Mouse (Mus musculus): ENCODE data around the gene Tbc1d14.

Tbc1d14 gene

DNA sequence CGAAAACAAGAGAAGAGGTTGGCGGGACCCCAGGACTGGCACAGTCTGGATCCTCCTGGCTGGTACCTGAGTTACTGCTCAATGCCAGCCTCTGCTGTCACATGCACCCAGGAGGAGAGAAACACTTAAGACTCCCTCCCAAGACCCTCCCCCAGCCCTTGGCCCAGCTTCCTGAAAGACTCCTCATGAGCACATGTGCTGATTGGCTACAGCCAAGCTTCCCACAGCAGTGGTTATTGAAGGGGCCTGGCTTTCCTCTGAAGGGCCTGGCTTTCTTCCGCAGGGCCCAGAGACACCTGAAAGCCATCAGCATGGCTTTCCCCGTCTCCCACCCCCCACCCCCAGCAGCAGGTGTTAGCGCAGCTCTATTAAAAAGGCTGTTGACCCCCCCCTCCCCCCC is at the start of gene Tbc1d14:
Tbc1d14 (minus strand) TSS at position 101 of the 400 bp plus-strand sequence.
- peak; percentile 48 for DNase-seq (ENCODE audit: low read depth, low spot score)

DNA sequence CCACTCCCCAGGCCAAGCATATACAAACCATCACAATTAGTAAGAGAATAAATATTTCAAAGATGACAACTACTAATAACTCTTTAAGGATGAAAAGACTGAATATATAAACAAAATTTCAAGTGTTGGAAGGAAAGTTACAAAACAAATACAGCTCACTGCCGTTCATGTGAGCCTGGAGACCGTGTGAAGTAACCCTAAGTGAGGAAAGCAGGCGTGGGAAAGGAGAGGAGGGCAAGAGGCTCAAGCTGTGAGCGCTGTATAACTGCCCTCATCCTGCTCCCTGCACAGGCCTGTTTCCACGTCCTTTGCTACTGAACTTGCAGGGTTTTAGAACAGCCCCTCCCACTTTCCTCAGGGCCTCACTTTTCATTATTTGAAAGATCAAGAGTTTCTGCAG is 32.5 kb upstream of the Tbc1d14 start:
- no peak for DNase-seq (ENCODE audit: low read depth, low spot score)

DNA sequence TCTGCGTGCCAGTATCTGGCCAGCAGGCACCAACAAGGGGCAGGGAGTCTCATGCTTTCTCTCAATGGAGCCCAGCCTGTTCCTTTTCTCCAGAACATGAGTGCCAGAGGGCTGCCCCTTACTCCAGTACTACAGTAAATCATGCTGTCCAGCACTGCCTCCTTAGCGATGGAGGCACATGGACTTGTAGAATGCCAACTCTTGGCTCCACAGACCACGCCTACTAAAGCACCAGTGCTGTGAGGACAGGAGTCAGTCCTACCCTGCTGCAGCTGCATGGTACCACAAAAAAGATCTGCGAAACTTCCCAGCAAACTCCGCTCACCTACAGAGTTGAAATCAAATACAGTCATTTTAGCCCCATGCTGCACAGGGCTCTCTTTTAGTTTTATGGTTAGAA is 30.6 kb upstream of the Tbc1d14 start:
- DNase-seq (ENCODE audit: low read depth, low spot score), result no peak

DNA sequence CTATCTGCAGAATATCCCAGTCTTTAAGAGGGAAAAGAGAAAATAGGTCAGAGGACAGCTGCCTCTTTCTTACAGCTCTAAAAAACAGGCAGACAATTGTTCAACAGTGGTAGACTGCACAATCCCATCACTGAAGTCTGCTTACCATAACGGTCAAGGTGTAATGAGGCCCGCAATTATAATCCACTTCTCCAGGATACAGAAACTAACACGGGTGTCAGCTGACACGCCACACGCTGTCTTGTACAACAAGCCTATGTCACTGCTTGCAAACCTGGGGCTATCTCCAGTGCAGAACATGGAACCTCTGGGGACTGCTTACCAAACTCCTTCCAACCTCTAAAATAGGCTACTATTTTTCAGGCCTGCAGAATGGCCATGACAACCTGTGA is 28.0 kb upstream of the Tbc1d14 start:
- DNase-seq (ENCODE audit: low read depth, low spot score), result no peak

DNA sequence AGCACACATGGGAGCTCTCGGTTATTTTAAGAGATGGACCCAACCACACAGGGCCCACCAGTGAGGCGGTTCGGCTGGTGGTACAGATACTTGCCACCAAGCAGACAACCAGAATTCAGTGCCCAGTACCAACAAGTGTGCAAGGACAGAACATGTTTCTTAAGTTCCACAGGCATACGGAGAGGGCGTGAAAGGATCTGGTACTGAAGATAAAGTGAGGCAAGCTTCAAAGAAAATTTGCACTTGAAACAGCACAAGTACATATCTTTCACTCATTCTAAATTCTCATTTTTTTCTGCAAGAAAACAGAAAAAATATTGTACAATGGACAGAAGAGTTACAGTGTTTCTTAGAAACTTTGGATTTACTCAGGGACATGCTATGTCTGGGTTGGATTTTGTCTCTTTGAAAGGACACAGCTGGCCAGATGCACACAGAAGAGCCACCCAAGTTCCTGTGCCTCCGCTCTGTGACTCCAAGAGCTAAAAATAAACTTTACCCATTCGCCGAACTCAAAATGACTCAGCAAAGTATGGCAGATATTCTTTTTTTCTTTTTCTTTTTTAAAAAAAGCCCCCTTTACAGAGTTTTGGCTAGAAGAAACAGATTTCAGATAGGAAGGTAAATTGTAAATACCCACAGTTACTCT is 27.5 kb upstream of the Tbc1d14 start:
- no peak for DNase-seq (ENCODE audit: low read depth, low spot score)

DNA sequence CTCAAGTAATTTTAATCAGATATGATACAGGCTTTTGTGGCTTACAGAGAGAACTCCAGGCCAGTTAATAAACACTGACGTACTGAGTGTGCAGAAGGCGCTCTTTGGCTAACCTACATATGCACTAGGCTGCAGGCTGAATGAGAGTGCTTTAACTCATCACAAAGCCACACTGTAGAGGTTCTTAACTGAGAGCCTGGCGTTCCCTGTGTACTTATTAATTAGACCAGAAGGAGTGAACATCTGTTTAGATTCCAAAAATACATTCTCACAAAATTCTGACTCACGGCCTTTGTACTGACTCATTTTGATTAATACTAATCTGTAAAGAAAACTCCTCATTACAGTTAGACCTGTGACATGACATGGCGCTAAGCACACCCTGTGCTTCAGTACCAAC is 25.8 kb upstream of the Tbc1d14 start:
- no peak for DNase-seq (ENCODE audit: low read depth, low spot score)

DNA sequence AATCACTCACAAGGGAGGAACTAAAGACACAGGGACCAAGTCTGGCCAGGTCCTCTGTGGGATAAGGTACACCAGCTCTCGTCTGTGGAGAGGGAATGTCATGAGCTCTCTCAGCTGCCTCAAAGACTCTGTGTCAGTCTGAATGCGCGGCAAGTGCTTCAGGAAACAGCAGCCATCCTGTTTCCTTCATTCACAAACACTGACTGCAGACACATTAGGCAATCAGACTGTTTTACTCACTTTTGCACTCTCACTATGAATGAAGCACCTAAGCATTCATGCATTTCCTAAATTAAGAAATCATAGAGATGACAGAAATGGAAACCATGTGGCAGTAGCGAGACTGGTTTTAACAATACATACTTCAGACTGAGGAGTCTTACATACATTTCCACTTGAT is 25.3 kb upstream of the Tbc1d14 start:
- DNase-seq (ENCODE audit: low read depth, low spot score), result no peak

DNA sequence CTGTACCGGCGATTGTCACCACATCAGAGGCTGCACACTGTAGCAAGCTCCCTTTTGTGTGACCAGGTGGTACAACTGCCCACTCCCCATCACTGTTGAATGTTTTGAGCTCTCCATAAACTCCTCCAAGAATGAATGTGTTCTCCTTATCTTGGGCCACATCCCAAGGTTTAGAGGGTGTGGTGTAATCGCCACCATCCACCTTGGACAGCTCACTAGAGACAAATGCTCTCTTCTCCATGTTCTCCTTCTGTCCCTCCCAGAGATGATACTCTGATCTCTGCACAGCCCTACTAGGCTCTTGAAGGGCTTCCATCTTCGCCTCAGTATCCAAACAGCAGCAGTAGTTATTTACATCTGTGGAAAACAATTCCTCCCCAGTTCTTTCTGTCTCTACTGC is 21.0 kb upstream of the Tbc1d14 start:
- no peak for DNase-seq (ENCODE audit: low read depth, low spot score)

DNA sequence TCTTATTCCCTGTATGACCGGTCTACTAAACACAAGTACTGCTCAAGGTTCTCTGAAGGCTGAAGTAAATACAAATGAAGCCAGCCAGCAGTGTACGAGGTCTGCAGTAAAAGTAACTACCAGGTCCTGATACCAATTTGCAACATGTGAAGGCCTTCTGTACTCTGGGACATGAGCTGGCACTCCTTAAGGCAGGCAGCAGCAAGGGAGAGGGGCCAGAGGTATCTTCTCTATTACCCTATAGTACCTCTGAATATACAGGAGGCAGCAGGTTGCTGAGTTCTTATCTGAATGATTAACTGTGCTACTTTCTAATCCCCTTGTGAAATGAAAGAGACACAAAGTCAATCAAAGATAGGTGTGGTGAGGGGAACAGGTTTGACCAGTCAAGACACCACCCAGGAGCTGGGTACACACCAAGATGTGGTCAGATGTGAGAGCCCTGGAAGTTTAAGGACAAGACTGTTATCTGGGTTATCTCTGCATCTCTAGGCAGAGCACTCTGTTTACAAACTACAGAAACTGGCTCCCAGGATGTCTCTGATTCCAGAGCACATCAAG is 15.9 kb upstream of the Tbc1d14 start:
- DNase-seq (ENCODE audit: low read depth, low spot score), result no peak

DNA sequence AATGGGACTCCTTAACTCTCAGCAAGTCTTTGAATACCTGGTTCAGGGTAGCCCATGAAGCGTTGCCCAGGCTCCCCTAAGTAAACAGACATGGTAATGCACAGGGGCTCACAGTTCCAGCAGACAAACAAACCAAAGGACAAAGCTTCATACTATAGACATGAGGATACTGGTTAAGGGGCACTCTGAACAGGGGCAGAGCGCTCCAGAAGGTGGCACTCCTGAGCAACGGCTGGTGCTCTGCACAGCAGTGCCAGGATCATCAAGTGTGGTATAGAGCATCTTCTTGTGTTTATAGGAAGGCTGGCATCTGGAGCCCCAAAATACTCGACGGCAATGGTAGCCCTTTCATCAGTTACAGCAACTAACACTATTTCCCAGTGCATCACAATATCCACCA is 10.0 kb upstream of the Tbc1d14 start:
- DNase-seq (ENCODE audit: low read depth, low spot score), result no peak

DNA sequence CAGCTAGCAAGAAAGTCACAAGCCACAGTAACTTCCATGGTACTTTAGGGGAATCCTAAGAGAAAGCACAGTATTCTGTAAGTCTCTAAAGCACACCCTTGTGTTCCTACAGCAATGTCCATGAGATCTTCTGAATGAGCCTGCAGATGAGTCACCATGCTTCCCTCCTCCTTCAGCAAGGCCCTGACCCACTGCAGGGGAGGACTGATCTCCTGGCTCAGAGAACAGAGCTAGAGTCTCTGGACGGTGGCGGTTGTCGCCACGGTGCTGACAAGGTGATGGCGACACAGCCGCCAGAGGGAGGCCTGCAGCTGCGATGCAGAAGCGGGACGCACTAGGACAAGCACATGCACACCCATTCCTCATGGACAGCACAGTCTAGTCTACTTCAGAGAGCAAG is 9.0 kb upstream of the Tbc1d14 start:
- no peak for DNase-seq (ENCODE audit: low read depth, low spot score)

DNA sequence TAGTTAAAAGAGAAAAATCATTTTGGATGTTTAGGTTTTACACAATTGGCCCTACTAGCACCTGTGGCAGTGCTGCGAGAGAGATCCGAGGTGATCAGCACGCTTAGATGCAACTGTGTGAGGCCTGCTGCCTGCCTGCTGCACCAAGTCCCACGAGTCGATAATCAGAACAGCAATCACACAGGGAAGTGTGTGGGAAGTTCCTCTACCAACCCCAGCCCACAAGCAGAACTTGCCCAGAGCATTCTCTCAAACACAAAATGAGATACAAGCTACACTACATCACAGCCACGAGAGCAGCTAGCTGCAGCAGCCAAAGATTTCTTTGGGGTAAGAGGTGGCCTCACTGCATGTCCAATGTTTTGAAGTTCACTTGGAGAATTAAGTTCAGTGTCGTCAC is 8.4 kb upstream of the Tbc1d14 start:
- DNase-seq (ENCODE audit: low read depth, low spot score), result no peak

DNA sequence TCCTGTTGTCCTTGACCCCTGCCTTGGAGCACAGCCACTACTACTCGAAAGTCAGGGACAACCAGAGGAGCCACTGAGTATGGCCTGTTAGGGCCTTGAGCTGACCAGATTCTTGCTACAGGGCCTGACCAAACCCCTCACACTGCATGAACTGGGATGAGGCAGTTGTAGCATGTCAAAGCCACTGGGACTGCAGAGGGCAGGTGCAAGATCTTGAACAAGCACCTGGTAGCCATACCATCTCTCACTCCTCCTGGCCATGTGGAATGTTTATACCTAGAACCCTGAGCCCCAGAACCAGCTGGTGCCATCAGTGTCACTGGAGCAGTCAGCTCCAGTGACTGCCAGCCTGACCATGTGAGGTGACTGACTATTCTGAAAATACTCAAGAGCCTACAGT is 5.8 kb upstream of the Tbc1d14 start:
- no peak for DNase-seq (ENCODE audit: low read depth, low spot score)

DNA sequence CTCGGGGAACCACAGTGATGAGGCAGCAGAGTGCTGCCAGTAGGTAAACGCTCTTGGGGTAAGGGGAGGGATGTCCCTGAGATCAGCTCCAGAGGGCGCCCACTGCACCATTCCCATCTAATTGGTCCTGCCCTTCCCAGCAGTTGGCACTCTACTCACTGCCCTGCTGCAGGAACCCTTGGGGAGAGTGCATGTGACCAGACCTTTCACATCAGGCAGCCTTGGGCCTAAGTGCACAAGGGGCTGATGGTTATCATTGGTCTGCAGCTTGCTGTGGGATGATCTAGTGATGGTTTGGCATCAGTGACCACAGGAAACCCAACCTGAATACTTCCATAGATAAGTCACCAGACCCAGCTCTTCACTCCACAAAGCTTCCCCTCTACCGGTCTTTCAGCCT is 4.6 kb upstream of the Tbc1d14 start:
- no peak for DNase-seq (ENCODE audit: low read depth, low spot score)

DNA sequence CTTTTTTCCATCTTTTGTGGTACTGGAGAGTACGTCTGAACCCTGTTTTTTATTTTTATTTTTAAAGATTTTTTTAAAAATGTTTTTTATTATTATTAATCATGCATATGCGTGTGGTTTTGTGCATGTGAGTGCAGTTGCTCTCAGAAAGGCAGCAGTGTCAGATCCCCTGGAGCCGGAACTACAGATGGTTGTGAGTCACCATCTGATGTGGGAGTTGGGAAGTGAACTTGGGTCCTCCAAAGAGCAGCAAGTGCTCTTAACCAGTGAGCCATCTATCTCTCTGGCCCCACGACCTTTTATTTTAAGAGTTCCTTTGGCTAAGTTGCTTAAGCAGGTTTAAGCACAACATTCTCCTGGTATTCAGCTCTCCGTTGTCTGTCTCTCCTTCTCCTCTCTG is 3.1 kb upstream of the Tbc1d14 start:
- DNase-seq (ENCODE audit: low read depth, low spot score), result no peak

DNA sequence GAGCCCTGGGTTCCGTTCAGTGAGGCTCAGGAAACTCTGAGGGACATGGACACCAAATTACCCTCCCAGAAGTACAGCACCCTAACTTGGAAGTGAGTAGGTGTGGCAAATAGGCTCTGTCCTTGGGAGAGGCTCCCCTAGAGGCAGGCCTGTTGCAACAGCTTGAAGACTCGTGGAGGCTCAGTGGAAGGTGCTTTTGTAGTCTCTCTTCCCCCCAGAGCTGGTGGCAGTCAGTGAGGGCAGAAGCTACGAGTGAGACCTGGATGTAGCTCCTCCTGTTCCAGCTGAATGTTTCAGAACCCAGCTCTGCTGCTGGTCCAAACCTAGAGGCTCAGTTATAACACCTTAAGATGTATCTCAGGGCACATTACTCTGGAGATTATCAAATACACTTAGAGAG is 2.0 kb upstream of the Tbc1d14 start:
- DNase-seq (ENCODE audit: low read depth, low spot score), result peak; percentile 24

DNA sequence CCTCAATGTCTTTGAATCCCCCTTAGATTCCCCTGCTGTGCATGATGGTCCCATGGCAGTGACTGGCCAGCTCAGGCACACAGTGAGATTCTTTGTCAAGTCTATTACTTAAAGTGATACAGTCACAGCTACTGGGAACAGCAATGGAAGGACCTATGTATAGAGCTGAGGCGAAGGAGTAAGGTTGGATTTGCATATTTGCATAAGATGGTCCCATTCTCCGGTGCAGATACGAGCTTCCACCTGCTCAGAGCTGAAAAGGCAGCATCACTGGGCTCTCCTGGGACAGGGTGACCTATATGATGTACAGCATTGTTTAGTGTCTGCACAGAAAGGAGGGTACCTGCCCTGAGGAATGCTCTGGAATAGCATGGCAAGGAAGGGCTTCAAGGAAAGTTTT is 1.3 kb upstream of the Tbc1d14 start:
- DNase-seq (ENCODE audit: low read depth, low spot score), result no peak

DNA sequence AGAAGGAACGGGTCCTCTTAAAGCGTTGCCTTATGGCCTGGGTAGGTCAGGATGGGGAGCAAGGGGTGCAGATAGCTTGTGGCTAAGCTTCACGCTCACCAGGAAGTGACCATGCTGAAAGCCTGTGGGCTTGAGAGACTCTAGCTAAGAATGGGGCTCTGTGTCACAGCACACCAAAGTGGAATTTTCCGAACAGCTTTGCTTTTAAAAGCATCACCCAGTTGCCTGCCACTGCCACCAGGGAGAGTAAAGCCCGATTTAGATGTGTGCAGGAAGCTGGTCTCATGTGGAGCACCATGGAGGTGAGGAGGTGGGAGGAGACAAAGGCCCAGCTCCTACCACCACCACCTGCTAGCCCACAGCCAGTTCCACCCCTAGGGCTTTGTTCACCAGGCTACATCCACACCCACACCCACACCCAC is 2.6 kb downstream of the Tbc1d14 start:
- DNase-seq (ENCODE audit: low read depth, low spot score), result peak; percentile 34

DNA sequence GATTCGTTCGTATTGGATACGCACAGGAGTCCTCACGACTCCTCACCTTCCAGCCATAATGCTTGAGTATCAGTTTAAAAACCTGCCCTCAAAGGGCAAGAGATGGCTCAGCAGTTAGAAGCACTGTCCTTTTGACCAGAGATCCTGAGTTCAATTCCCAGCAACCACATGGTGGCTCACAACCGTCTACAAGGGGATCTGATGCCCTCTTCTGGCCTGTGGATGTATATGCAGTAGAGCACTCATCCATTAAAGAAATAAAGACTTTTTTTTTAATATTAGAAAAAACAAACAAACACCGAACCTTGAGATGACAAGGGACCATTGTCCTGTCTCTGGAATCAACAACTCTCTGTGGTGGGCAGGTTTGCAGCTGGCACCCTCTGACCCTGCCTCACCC is 8.8 kb downstream of the Tbc1d14 start:
- DNase-seq (ENCODE audit: low read depth, low spot score), result peak; percentile 68

DNA sequence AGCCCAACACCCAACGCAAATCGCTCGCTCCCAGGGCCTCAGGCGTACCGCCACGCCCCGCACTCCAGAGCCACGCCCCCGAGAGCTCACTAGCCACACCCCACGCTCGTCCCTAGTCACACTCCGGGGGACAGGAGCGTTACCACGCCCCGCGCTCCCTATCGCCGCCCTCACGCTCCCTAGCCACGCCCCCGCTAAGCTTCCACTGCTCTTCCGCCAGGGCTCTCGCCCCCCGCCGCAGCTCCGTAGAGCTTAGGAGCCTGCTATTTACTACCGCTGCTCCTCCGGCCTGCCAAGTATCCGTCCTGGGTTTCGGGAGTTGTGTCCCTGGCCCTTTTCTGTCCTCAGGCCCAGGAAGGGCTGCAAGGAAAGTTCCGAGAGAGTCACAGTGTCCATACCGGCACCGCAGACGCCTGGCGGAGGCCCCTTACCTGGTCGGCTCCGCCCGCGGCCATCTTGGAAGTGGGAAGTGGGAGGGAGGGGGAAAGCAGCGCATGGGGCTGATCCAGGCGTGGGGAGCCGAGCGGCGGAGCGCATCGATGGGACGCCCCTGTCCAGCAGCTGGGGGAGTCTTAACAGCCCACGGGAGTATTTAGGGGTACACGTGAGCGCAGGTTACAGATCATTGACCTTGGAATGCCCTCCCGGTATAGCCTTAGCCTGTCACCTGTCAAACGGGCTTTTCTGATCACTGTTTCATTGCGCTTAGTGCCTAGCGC is 11.0 kb downstream of the Tbc1d14 start:
- peak; percentile 100 for DNase-seq (ENCODE audit: low read depth, low spot score)

DNA sequence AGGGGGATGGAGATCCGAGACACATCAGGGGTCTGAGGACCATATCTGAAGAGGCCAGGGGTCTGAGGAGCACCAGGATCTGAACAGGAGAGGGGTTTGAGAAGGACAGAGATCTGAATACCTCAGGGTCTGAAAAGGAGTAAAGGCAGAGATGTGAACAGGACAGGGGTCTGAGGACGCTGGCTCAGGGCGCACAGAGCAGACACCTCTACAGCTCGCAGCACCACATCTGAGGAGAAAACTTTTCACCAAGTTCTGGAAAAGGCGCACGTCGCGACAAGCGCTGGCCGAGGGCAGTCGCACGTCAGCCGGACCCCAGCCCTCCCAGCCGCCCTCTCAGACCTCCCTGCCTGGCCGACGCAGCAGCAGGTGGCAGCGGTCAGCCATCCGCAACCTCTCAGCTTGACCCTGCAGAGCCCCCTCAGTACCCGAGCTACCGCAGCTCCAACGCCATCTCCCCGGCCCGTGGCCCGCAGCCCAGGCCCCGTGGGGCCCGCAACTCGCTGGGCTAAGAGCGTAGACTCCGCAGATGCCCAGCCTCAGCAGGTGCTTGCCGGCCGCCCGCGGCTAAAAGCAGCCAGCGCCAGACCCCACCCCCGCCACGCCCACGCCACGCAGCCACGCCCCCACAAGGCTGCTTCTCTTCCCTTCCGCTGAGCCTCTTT is 11.7 kb downstream of the Tbc1d14 start:
- DNase-seq (ENCODE audit: low read depth, low spot score), result no peak

DNA sequence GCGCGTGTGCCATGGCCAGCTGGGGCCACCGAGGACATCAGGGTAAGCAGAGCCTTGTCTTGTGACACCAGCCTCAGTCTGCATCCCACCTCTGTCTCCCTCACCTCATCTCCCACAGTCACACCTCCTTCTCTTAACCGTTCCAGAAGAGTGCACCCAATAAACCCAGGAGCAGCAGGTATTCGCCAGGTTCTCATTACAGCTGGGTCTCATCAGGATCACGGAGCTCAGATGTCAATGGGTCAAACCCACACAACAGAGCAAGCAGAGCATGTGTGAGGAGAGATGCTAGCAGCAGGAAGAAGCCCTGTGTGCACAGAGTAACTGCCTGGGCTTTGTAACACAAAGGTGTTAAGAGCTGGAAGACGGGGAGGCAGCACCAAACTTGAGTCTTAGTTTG is 13.1 kb downstream of the Tbc1d14 start:
- no peak for DNase-seq (ENCODE audit: low read depth, low spot score)

DNA sequence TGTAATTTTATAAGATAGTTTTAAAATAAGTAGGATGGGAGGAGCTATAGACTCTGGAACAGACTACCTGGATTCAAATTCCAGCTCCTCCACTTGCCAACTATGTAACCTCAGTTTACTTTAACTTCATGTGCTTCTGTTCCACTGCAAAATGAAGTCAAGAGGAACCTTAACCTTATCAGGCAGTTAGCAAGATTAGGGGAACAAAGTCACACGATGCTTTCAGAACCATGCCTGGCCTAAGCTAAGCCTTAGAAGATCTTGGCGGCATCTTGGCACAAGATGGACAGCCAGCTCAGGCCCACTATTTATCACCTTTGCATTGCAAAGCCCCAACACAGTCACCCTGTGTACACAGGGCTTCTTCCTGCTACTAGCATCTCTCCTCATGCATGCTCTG is 14.1 kb downstream of the Tbc1d14 start:
- no peak for DNase-seq (ENCODE audit: low read depth, low spot score)
